Mouse (Mus musculus): Measurements from ENCODE around the gene D130052B06Rik.

- TF ChIP-seq CTCF (IDR thresholded peaks at IDR 0.05; ENCODE audit: low read depth, low read length) = no peak
- 0 out of 2 replicates have a peak, but pooled peaks have one; percentile 18 for TF ChIP-seq EP300 (IDR thresholded peaks at IDR 0.05; ENCODE audit: insufficient read depth, low read depth, low read length)
- TF ChIP-seq POLR2A (IDR thresholded peaks at IDR 0.05; ENCODE audit: insufficient read depth, low read length) = no peak
Measured at GRCm38 (mm10) chr11:33550861-33551560, 48.1 kb upstream of the D130052B06Rik start.

All from ES-Bruce4 (cell line).